Mouse (Mus musculus): ENCODE results near the gene C9. TPM values are rescaled to one million over a fixed set of nuclear protein-coding genes. Genes with fewer than 3 reads are reported as not detected.

Gene C9
- not detected for total RNA-seq (2021)
- long read RNA-seq, experiment 1: 0 reads
- long read RNA-seq, experiment 2: 0 reads

- no peak for DNase-seq
Measured at GRCm38 (mm10) chr15:6445135-6445534, at the start of gene C9. TSS of gene C9 (plus strand) at chr15:6445327.

- no peak for DNase-seq
Measured at GRCm38 (mm10) chr15:6398211-6398610, 46.9 kb upstream of the C9 start.

GRCm38 (mm10) chr15:6398881-6399280 lies 46.2 kb upstream of the C9 start:
- no peak for DNase-seq

- DNase-seq: no peak
Measured at GRCm38 (mm10) chr15:6400115-6400514, 45.0 kb upstream of the C9 start.

- DNase-seq: no peak
Measured at GRCm38 (mm10) chr15:6402433-6402832, 42.7 kb upstream of the C9 start.

GRCm38 (mm10) chr15:6404172-6404571 lies 41.0 kb upstream of the C9 start:
- no peak for DNase-seq

- DNase-seq: no peak
Measured at GRCm38 (mm10) chr15:6406771-6407170, 38.4 kb upstream of the C9 start.

- DNase-seq: no peak
Measured at GRCm38 (mm10) chr15:6409031-6409430, 36.1 kb upstream of the C9 start.

- no peak for DNase-seq
Measured at GRCm38 (mm10) chr15:6410161-6410560, 35.0 kb upstream of the C9 start.

GRCm38 (mm10) chr15:6411334-6411733 lies 33.8 kb upstream of the C9 start:
- no peak for DNase-seq

GRCm38 (mm10) chr15:6415317-6415716 lies 29.8 kb upstream of the C9 start:
- DNase-seq: no peak

GRCm38 (mm10) chr15:6431777-6432176 lies 13.3 kb upstream of the C9 start:
- DNase-seq: no peak

- DNase-seq: peak; percentile 56
Measured at GRCm38 (mm10) chr15:6432411-6432810, 12.7 kb upstream of the C9 start.

- DNase-seq: no peak
Measured at GRCm38 (mm10) chr15:6435281-6435680, 9.8 kb upstream of the C9 start.

GRCm38 (mm10) chr15:6435773-6436172 lies 9.4 kb upstream of the C9 start:
- peak; percentile 37 for DNase-seq

GRCm38 (mm10) chr15:6438685-6439084 lies 6.4 kb upstream of the C9 start:
- no peak for DNase-seq

- DNase-seq: no peak
Measured at GRCm38 (mm10) chr15:6444452-6444851, 675 bp upstream of the C9 start.

- no peak for DNase-seq
Measured at GRCm38 (mm10) chr15:6446181-6446580, 1.1 kb downstream of the C9 start.

GRCm38 (mm10) chr15:6448892-6449291 lies 3.8 kb downstream of the C9 start:
- DNase-seq: no peak

- DNase-seq: no peak
Measured at GRCm38 (mm10) chr15:6454461-6454860, 9.3 kb downstream of the C9 start.

GRCm38 (mm10) chr15:6461381-6461780 lies 16.3 kb downstream of the C9 start:
- no peak for DNase-seq

GRCm38 (mm10) chr15:6463361-6463923 lies 18.3 kb downstream of the C9 start:
- no peak for DNase-seq

GRCm38 (mm10) chr15:6466995-6467394 lies 21.9 kb downstream of the C9 start:
- no peak for DNase-seq

GRCm38 (mm10) chr15:6468845-6469244 lies 23.7 kb downstream of the C9 start:
- no peak for DNase-seq

- DNase-seq: no peak
Measured at GRCm38 (mm10) chr15:6469384-6469783, 24.3 kb downstream of the C9 start.

Data from gastrocnemius, postnatal 10 days (tissue).